Mouse (Mus musculus): ENCODE measurements around the gene Fign. TPM values are rescaled to one million over a fixed set of nuclear protein-coding genes. Genes with fewer than 3 reads are reported as not detected.

The Fign gene
- total RNA-seq, 1 experiment = 0.98 TPM

DNA sequence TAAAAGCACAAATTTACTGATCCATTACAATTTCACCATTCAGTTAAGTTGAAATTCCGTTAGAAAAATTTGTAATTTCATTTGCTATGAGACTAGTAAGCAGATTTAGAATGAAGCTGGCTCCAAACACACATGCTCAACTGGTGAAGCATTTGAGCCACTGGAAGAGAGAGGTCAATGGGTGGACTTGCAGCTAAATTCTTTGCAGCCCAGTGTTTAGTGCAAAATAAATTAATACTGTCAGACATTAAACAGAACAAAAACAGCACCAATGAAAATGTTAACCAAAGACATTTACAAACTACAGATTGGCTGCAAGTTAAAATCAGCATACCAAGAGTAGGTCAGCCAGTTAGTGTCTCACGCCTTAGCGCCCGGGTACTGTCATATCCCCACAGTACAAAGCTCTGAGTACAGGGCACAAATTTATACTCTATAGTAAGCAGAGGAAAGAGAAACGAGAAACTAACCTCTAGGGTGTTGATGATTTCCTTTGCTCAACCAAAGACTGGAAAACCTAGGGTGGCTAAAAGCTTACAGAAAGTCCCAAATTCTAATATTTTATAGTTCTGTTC is 13.9 kb downstream of the Fign start:
- Histone ChIP-seq H3K9me3 (ENCODE audit: control insufficient read depth, insufficient read depth, low read depth, low read length) (no peaks in the 10 kb centered on the region), H3K4me1 (ENCODE audit: control insufficient read depth in 2 of 2, insufficient read depth in 2 of 2, low read length in 2 of 2, poor library complexity in 1 of 2) (no peaks in the 10 kb centered on the region), H3K27ac (ENCODE audit: insufficient read depth, low read depth, low read length, poor library complexity, severe bottlenecking) (no peak overlapping the region), H3K36me3 (ENCODE audit: control insufficient read depth, insufficient read depth, low read length, poor library complexity, severe bottlenecking) (no peaks in the 10 kb centered on the region), H3K9ac (ENCODE audit: insufficient read depth, low read depth, low read length, poor library complexity, severe bottlenecking) (no peak overlapping the region), H3K4me3 (ENCODE audit: insufficient read depth in 1 of 2, low read depth in 1 of 2, low read length in 2 of 2, poor library complexity in 1 of 2, severe bottlenecking in 1 of 2) (no peak overlapping the region)
- TF ChIP-seq MAFK (IDR thresholded peaks at IDR 0.05; ENCODE audit: insufficient read depth, low read depth, low read length) (no peak), HCFC1 (IDR thresholded peaks at IDR 0.05; ENCODE audit: borderline replicate concordance, insufficient read depth, low read length) (no peak), CHD2 (IDR thresholded peaks at IDR 0.05; ENCODE audit: low read depth, low read length) (no peak)
- in situ Hi-C loops (cut with MboI; ENCODE audit: low sequenced_read_pairs in 2 of 2, unreplicated experiment in 2 of 2) = no loop called here
- no peak for DNase-seq (ENCODE audit: low read depth, low spot score)

DNA sequence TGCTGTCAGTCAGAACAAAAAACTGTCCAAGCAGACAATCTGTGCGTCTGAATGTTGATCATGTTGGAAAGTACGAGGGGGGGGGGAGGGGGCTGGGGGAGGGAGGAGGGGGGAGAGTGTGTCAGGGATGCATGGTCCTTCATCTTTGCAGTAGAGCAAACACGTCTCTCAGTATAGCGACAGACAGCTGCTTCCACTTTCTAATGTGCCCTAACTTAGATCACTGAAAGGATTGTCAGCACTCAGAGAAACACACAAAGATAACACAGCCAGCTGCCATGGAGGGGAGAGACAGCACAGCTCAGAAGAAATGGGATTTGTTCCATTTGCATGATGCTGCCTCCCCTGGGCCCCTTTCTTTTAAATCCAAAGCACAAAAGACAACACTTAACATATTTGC is 18.1 kb downstream of the Fign start:
- no peaks in the 10 kb centered on the region for H3K4me1 ChIP-seq (ENCODE audit: control insufficient read depth in 2 of 2, insufficient read depth in 2 of 2, low read length in 2 of 2, poor library complexity in 1 of 2)
- in situ Hi-C loops (cut with MboI; ENCODE audit: low sequenced_read_pairs in 2 of 2, unreplicated experiment in 2 of 2) = no loop called here
- no peak overlapping the region for H3K27ac ChIP-seq (ENCODE audit: insufficient read depth, low read depth, low read length, poor library complexity, severe bottlenecking)
- no peak overlapping the region for H3K9ac ChIP-seq (ENCODE audit: insufficient read depth, low read depth, low read length, poor library complexity, severe bottlenecking)
- H3K36me3 ChIP-seq (ENCODE audit: control insufficient read depth, insufficient read depth, low read length, poor library complexity, severe bottlenecking) = no peaks in the 10 kb centered on the region
- TF ChIP-seq MAFK (IDR thresholded peaks at IDR 0.05; ENCODE audit: insufficient read depth, low read depth, low read length) = no peak
- no peak for TF ChIP-seq ZNF384 (IDR thresholded peaks at IDR 0.05; ENCODE audit: low read depth, low read length)
- TF ChIP-seq ZC3H11A (IDR thresholded peaks at IDR 0.05; ENCODE audit: borderline replicate concordance, low read depth, low read length) = no peak
- no peak for DNase-seq (ENCODE audit: low read depth, low spot score)
- no peak overlapping the region for H3K4me3 ChIP-seq (ENCODE audit: insufficient read depth in 1 of 2, low read depth in 1 of 2, low read length in 2 of 2, poor library complexity in 1 of 2, severe bottlenecking in 1 of 2)
- H3K9me3 ChIP-seq (ENCODE audit: control insufficient read depth, insufficient read depth, low read depth, low read length) = no peaks in the 10 kb centered on the region

DNA sequence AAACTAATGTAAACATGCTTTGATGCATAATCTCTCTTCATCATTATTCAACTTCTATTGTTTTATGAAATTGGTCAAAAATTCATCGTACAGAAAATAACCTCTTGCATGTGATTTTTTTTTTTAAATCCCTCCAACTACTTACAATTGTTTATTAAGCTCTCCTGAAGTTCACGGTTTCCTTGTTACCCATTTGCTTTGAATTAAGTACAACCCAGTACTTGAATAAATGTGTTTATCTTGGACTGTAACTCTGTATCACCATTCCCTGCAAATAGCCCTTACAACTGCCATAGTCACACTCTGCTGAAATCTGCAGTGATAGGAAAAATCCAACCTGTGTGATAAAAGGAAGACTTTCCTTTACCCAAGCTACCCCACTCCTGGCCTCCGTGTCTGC is 19.3 kb downstream of the Fign start:
- no peak overlapping the region for H3K27ac ChIP-seq (ENCODE audit: insufficient read depth, low read depth, low read length, poor library complexity, severe bottlenecking)
- in situ Hi-C loops (cut with MboI; ENCODE audit: low sequenced_read_pairs in 2 of 2, unreplicated experiment in 2 of 2) = no loop called here

DNA sequence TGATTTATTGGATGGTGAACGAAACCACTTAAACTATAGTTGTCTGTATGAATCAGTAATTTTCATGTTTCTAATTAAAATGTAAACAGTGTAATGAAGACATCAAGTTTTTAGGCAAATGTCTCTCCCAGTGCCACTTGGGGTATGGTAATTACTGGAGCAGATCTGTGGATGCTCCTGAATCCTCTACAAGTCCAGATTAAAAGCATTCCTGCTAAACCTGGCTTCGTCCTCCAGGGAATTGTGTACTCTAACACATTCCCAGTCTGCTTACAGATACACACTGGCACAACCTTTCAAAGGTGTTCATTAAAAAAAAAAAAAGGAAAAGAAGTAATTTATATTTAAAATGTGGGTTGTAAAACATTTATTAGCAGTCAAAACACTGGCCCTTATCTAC is 20.0 kb downstream of the Fign start:
- Histone ChIP-seq H3K4me1 (ENCODE audit: control insufficient read depth in 2 of 2, insufficient read depth in 2 of 2, low read length in 2 of 2, poor library complexity in 1 of 2) (no peaks in the 10 kb centered on the region), H3K36me3 (ENCODE audit: control insufficient read depth, insufficient read depth, low read length, poor library complexity, severe bottlenecking) (no peaks in the 10 kb centered on the region), H3K9me3 (ENCODE audit: control insufficient read depth, insufficient read depth, low read depth, low read length) (no peaks in the 10 kb centered on the region), H3K9ac (ENCODE audit: insufficient read depth, low read depth, low read length, poor library complexity, severe bottlenecking) (no peak overlapping the region), H3K27ac (ENCODE audit: insufficient read depth, low read depth, low read length, poor library complexity, severe bottlenecking) (no peak overlapping the region), H3K4me3 (ENCODE audit: insufficient read depth in 1 of 2, low read depth in 1 of 2, low read length in 2 of 2, poor library complexity in 1 of 2, severe bottlenecking in 1 of 2) (no peak overlapping the region)
- TF ChIP-seq ZNF384 (IDR thresholded peaks at IDR 0.05; ENCODE audit: low read depth, low read length) (no peak), HCFC1 (IDR thresholded peaks at IDR 0.05; ENCODE audit: borderline replicate concordance, insufficient read depth, low read length) (no peak), ZC3H11A (IDR thresholded peaks at IDR 0.05; ENCODE audit: borderline replicate concordance, low read depth, low read length) (no peak), CHD2 (IDR thresholded peaks at IDR 0.05; ENCODE audit: low read depth, low read length) (no peak), MAFK (IDR thresholded peaks at IDR 0.05; ENCODE audit: insufficient read depth, low read depth, low read length) (no peak)
- in situ Hi-C loops (cut with MboI; ENCODE audit: low sequenced_read_pairs in 2 of 2, unreplicated experiment in 2 of 2) = no loop called here
- DNase-seq (ENCODE audit: low read depth, low spot score) = no peak

More for the DNA sequence above, 19.3 kb downstream of the Fign start:
- H3K4me1 ChIP-seq (ENCODE audit: control insufficient read depth in 2 of 2, insufficient read depth in 2 of 2, low read length in 2 of 2, poor library complexity in 1 of 2) = no peaks in the 10 kb centered on the region
- no peak overlapping the region for H3K9ac ChIP-seq (ENCODE audit: insufficient read depth, low read depth, low read length, poor library complexity, severe bottlenecking)
- no peaks in the 10 kb centered on the region for H3K9me3 ChIP-seq (ENCODE audit: control insufficient read depth, insufficient read depth, low read depth, low read length)
- TF ChIP-seq ZNF384 (IDR thresholded peaks at IDR 0.05; ENCODE audit: low read depth, low read length) (no peak), ZC3H11A (IDR thresholded peaks at IDR 0.05; ENCODE audit: borderline replicate concordance, low read depth, low read length) (no peak), HCFC1 (IDR thresholded peaks at IDR 0.05; ENCODE audit: borderline replicate concordance, insufficient read depth, low read length) (no peak), CHD2 (IDR thresholded peaks at IDR 0.05; ENCODE audit: low read depth, low read length) (no peak), MAFK (IDR thresholded peaks at IDR 0.05; ENCODE audit: insufficient read depth, low read depth, low read length) (no peak)
- H3K4me3 ChIP-seq (ENCODE audit: insufficient read depth in 1 of 2, low read depth in 1 of 2, low read length in 2 of 2, poor library complexity in 1 of 2, severe bottlenecking in 1 of 2) = no peak overlapping the region
- no peak for DNase-seq (ENCODE audit: low read depth, low spot score)
- H3K36me3 ChIP-seq (ENCODE audit: control insufficient read depth, insufficient read depth, low read length, poor library complexity, severe bottlenecking) = no peaks in the 10 kb centered on the region

DNA sequence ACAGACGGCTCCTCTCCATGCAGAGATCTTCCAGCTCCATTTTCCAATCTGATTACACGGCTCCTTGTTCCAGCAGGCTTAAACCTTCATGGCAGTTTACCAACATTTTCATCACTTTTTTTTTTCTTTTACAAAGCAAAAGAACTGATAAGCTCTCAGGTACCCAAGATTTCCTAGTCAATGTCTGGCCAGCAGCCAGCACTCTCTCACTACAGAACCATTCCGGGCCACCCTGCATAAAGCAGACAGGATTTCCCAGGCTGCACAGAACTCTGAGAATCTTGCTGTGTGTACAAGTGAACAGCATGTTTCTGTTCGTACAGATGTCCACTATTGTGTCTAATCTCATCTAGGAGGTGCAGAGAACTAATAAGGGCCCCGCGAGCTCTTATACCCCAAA is 22.0 kb downstream of the Fign start:
- Histone ChIP-seq H3K27ac (ENCODE audit: insufficient read depth, low read depth, low read length, poor library complexity, severe bottlenecking) (no peak overlapping the region), H3K4me1 (ENCODE audit: control insufficient read depth in 2 of 2, insufficient read depth in 2 of 2, low read length in 2 of 2, poor library complexity in 1 of 2) (no peaks in the 10 kb centered on the region), H3K36me3 (ENCODE audit: control insufficient read depth, insufficient read depth, low read length, poor library complexity, severe bottlenecking) (no peaks in the 10 kb centered on the region), H3K9me3 (ENCODE audit: control insufficient read depth, insufficient read depth, low read depth, low read length) (no peaks in the 10 kb centered on the region), H3K9ac (ENCODE audit: insufficient read depth, low read depth, low read length, poor library complexity, severe bottlenecking) (no peak overlapping the region), H3K4me3 (ENCODE audit: insufficient read depth in 1 of 2, low read depth in 1 of 2, low read length in 2 of 2, poor library complexity in 1 of 2, severe bottlenecking in 1 of 2) (no peak overlapping the region)
- TF ChIP-seq ZNF384 (IDR thresholded peaks at IDR 0.05; ENCODE audit: low read depth, low read length) = no peak
- TF ChIP-seq CHD2 (IDR thresholded peaks at IDR 0.05; ENCODE audit: low read depth, low read length) = no peak
- no peak for TF ChIP-seq HCFC1 (IDR thresholded peaks at IDR 0.05; ENCODE audit: borderline replicate concordance, insufficient read depth, low read length)
- no peak for TF ChIP-seq MAFK (IDR thresholded peaks at IDR 0.05; ENCODE audit: insufficient read depth, low read depth, low read length)
- no peak for TF ChIP-seq ZC3H11A (IDR thresholded peaks at IDR 0.05; ENCODE audit: borderline replicate concordance, low read depth, low read length)
- DNase-seq (ENCODE audit: low read depth, low spot score) = no peak
- in situ Hi-C loops (cut with MboI; ENCODE audit: low sequenced_read_pairs in 2 of 2, unreplicated experiment in 2 of 2) = no loop called here
